Comparison of ENCODE assay signal across 23 mouse cellular contexts in genomic region chr3:96814342-96814741, GRCm38 (mm10). TPM values are rescaled to one million over a fixed set of nuclear protein-coding genes. Genes with fewer than 3 reads are reported as not detected.
DNase-seq lines count a peak whose midpoint lies in the region; ATAC-seq and TF ChIP-seq lines count a peak whose summit lies in the region.
"Had no signal": no experiment of that assay in that cellular context is flagged by ENCODE, and none has a peak within 500 bp of the region (broad histone marks: within the 10 kb centered on the region; RNA-seq: fewer than 3 reads in every experiment).

No protein-coding gene starts in this region.

- TF ChIP-seq CTCF in spleen, adult 2 months (IDR thresholded peaks at IDR 0.05; ENCODE audit: extremely low read depth, insufficient read depth, insufficient read length, insufficient replicate concordance), result no peak
- TF ChIP-seq CTCF in small intestine, adult 2 months (IDR thresholded peaks at IDR 0.05; ENCODE audit: extremely low read depth, insufficient read length, insufficient replicate concordance, low read depth, low read length), result no peak
- no peak for TF ChIP-seq CTCF in hindbrain, postnatal 0 days (IDR thresholded peaks at IDR 0.05; ENCODE audit: low read depth)

- DNase-seq in spleen, adult 2 months (ENCODE audit: low read depth in 1 of 2, low spot score in 2 of 2), result no peak
- no peak for DNase-seq in spleen, adult 12 weeks (ENCODE audit: low spot score)
- peak; percentile 66 to 75 for DNase-seq in thymus, postnatal 36 days
- no peak for DNase-seq in hindbrain, postnatal 0 days (ENCODE audit: low spot score)
- DNase-seq: cerebellum, adult 8-10 months; gastrocnemius, postnatal 25 days; heart, postnatal 14 days; layer of hippocampus, postnatal 36 days; right cerebral cortex, postnatal 14 days had no signal

- H3K4me3 ChIP-seq in spleen, adult 2 months (ENCODE audit: extremely low read depth, insufficient read depth, insufficient read length), result no peak overlapping the region
- peak overlapping the region; percentile 9; the same call in 1 of the 2 replicates for H3K4me3 ChIP-seq in small intestine, adult 2 months (ENCODE audit: low read depth, low read length)
- H3K4me3 ChIP-seq in intestine, embryonic 15.5 days (replicated peaks), result no peak overlapping the region
- H3K4me3 ChIP-seq in forebrain, embryonic 12.5 days (replicated peaks), result no peak overlapping the region
- H3K4me3 ChIP-seq in hindbrain, postnatal 0 days (ENCODE audit: low read length), result no peak overlapping the region
- H3K4me3 ChIP-seq: erythroblast, embryonic 14.5 days; hindbrain, embryonic 12.5 days; limb, embryonic 15.5 days; midbrain, embryonic 12.5 days had no signal

- H3K36me3 ChIP-seq in spleen, adult 2 months (ENCODE audit: control insufficient read depth, insufficient read depth, low read length), result no peaks in the 10 kb centered on the region
- no peaks in the 10 kb centered on the region for H3K36me3 ChIP-seq in small intestine, adult 2 months (ENCODE audit: control insufficient read depth, insufficient read depth, low read length)
- no peaks in the 10 kb centered on the region for H3K36me3 ChIP-seq in intestine, embryonic 15.5 days
- no peaks in the 10 kb centered on the region for H3K36me3 ChIP-seq in forebrain, embryonic 12.5 days (replicated peaks)
- H3K36me3 ChIP-seq in hindbrain, postnatal 0 days (ENCODE audit: insufficient read depth, low read length), result no peaks in the 10 kb centered on the region
- H3K36me3 ChIP-seq: hindbrain, embryonic 12.5 days; limb, embryonic 15.5 days; midbrain, embryonic 12.5 days had no signal

- H3K9me3 ChIP-seq in intestine, embryonic 15.5 days, result no peaks in the 10 kb centered on the region
- H3K9me3 ChIP-seq in forebrain, embryonic 12.5 days, result no peaks in the 10 kb centered on the region
- H3K9me3 ChIP-seq in hindbrain, postnatal 0 days (ENCODE audit: low read length), result no peaks in the 10 kb centered on the region
- H3K9me3 ChIP-seq: limb, embryonic 15.5 days; midbrain, embryonic 12.5 days had no signal

- no peaks in the 10 kb centered on the region for H3K27me3 ChIP-seq in spleen, adult 2 months (ENCODE audit: control insufficient read depth, insufficient read depth, low read length)
- no peaks in the 10 kb centered on the region for H3K27me3 ChIP-seq in small intestine, adult 2 months (ENCODE audit: control insufficient read depth, insufficient read depth, low read length)
- H3K27me3 ChIP-seq in intestine, embryonic 15.5 days (replicated peaks), result no peaks in the 10 kb centered on the region
- H3K27me3 ChIP-seq in forebrain, embryonic 12.5 days, result no peaks in the 10 kb centered on the region
- H3K27me3 ChIP-seq in hindbrain, postnatal 0 days (ENCODE audit: insufficient read depth, low read length), result no peaks in the 10 kb centered on the region
- H3K27me3 ChIP-seq: hindbrain, embryonic 12.5 days had no signal

- TF ChIP-seq POLR2A in spleen, adult 2 months (IDR thresholded peaks at IDR 0.05; ENCODE audit: low read depth, low read length), result no peak
- TF ChIP-seq POLR2A in small intestine, adult 2 months (IDR thresholded peaks at IDR 0.05; ENCODE audit: low read depth, low read length), result no peak

- 0 out of 2 replicates have a peak overlapping the region, but pooled peaks have one; percentile 19 for H3K27ac ChIP-seq in spleen, adult 2 months (ENCODE audit: insufficient read depth, low read length)
- H3K27ac ChIP-seq in small intestine, adult 2 months (ENCODE audit: insufficient read depth, low read depth, low read length), result peak overlapping the region; percentile 47; the same call in 1 of the 2 replicates
- H3K27ac ChIP-seq in intestine, embryonic 15.5 days, result no peak overlapping the region
- no peak overlapping the region for H3K27ac ChIP-seq in forebrain, embryonic 12.5 days
- H3K27ac ChIP-seq in hindbrain, postnatal 0 days, result no peak overlapping the region
- H3K27ac ChIP-seq: hindbrain, embryonic 12.5 days; limb, embryonic 15.5 days; midbrain, embryonic 12.5 days had no signal

- WGBS in spleen, adult 2 months, result 29% methylated on average over 6 of the region's 6 CpGs
- WGBS in small intestine, adult 2 months, result 77% methylated on average over 6 of the region's 6 CpGs
- 61% methylated on average over 6 of the region's 6 CpGs for WGBS in intestine, embryonic 15.5 days
- WGBS in forebrain, embryonic 12.5 days, result 65% methylated on average over 6 of the region's 6 CpGs
- 58% methylated on average over 6 of the region's 6 CpGs for WGBS in hindbrain, postnatal 0 days

- H3K4me2 ChIP-seq in intestine, embryonic 15.5 days (replicated peaks), result no peak overlapping the region
- no peak overlapping the region for H3K4me2 ChIP-seq in forebrain, embryonic 12.5 days
- no peak overlapping the region for H3K4me2 ChIP-seq in hindbrain, postnatal 0 days (ENCODE audit: low read depth, low read length)
- H3K4me2 ChIP-seq: hindbrain, embryonic 12.5 days; midbrain, embryonic 12.5 days had no signal

- ATAC-seq in activated CD4-positive, CD25-positive, alpha-beta regulatory T cell, adult 4 months, result peak; percentile 53
- ATAC-seq in intestine, embryonic 15.5 days, result no peak
- no peak for ATAC-seq in forebrain, embryonic 12.5 days (ENCODE audit: low FRiP score)
- ATAC-seq in hindbrain, postnatal 0 days, result no peak
- ATAC-seq: forebrain, embryonic 14.5 days had no signal

- no peak overlapping the region for H3K9ac ChIP-seq in intestine, embryonic 15.5 days
- H3K9ac ChIP-seq in forebrain, embryonic 12.5 days, result no peak overlapping the region
- no peak overlapping the region for H3K9ac ChIP-seq in hindbrain, postnatal 0 days (replicated peaks; ENCODE audit: low read length)
- H3K9ac ChIP-seq: hindbrain, embryonic 12.5 days; limb, embryonic 15.5 days; midbrain, embryonic 12.5 days had no signal

- H3K4me1 ChIP-seq in spleen, adult 2 months (ENCODE audit: control insufficient read depth, insufficient read depth, insufficient read length), result no peaks in the 10 kb centered on the region; the same call in 1 of the 2 replicates
- H3K4me1 ChIP-seq in small intestine, adult 2 months (ENCODE audit: control insufficient read depth, insufficient read depth, insufficient read length, low read length), result peaks cover 12% of the 10 kb centered on the region; the same call in 1 of the 2 replicates
- peaks cover 8% of the 10 kb centered on the region; the same call in 1 of the 2 replicates for H3K4me1 ChIP-seq in intestine, embryonic 15.5 days (replicated peaks)
- 0 out of 2 replicates have a peak, but pooled peaks cover 5% of the 10 kb centered on the region for H3K4me1 ChIP-seq in forebrain, embryonic 12.5 days
- H3K4me1 ChIP-seq in hindbrain, postnatal 0 days (ENCODE audit: insufficient read depth, low read length), result no peaks in the 10 kb centered on the region
- H3K4me1 ChIP-seq: hindbrain, embryonic 12.5 days; midbrain, embryonic 12.5 days had no signal

RNA-seq across cellular contexts. Expression of gene Pdzk1, which starts 14.7 kb away (rescaled TPM):
- 0.11 TPM in 1 of 2 replicates, not detected in the other for polyA plus RNA-seq in spleen, adult 2 months (2012; rRNA removed)
- polyA plus RNA-seq in activated CD4-positive, CD25-positive, alpha-beta regulatory T cell, adult 4 months (2017; shearing (Covaris generic)), result under 1 TPM in 1 of 2 experiments, not detected in 1; 0.89 TPM
- 11.4 and 58.3 TPM in 2 replicates for polyA plus RNA-seq in small intestine, adult 2 months (2012; rRNA removed)
- polyA plus RNA-seq in intestine, embryonic 15.5 days (2015; fragmentation: Nextera tagmentation; extraction: Ambion mirVana), result 16.0 and 19.9 TPM in 2 replicates
- not detected in 2 replicates for polyA plus RNA-seq in forebrain, embryonic 12.5 days (2016; fragmentation: Nextera tagmentation; extraction: Ambion mirVana)
- 0.05 TPM in 1 of 2 replicates, not detected in the other for total RNA-seq in hindbrain, postnatal 0 days (2014; rRNA removed)
- polyA plus RNA-seq in hindbrain, postnatal 0 days (2015; fragmentation: Nextera tagmentation; extraction: Ambion mirVana), result 0.24 TPM in 1 of 2 replicates, not detected in the other
- total RNA-seq: gastrocnemius, postnatal 25 days had no signal
- polyA plus RNA-seq: embryonic facial prominence, embryonic 11.5 days; erythroblast, embryonic 14.5 days; forebrain, embryonic 14.5 days; midbrain, embryonic 12.5 days; neural tube, embryonic 14.5 days had no signal

RNA-seq across cellular contexts. Expression of gene Cd160, which starts 14.8 kb away (rescaled TPM):
- polyA plus RNA-seq in spleen, adult 2 months (2012; rRNA removed), result 3.2 and 3.8 TPM in 2 replicates
- polyA plus RNA-seq in activated CD4-positive, CD25-positive, alpha-beta regulatory T cell, adult 4 months (2017; shearing (Covaris generic)), result 10 to 100 TPM; 26.1 to 55.0 TPM
- 2.4 and 3.4 TPM in 2 replicates for polyA plus RNA-seq in small intestine, adult 2 months (2012; rRNA removed)
- 1.1 and 1.4 TPM in 2 replicates for polyA plus RNA-seq in intestine, embryonic 15.5 days (2015; fragmentation: Nextera tagmentation; extraction: Ambion mirVana)
- 0.19 and 0.21 TPM in 2 replicates for polyA plus RNA-seq in forebrain, embryonic 12.5 days (2016; fragmentation: Nextera tagmentation; extraction: Ambion mirVana)
- not detected in 2 replicates for total RNA-seq in hindbrain, postnatal 0 days (2014; rRNA removed)
- 0.06 and 0.13 TPM in 2 replicates for polyA plus RNA-seq in hindbrain, postnatal 0 days (2015; fragmentation: Nextera tagmentation; extraction: Ambion mirVana)
- total RNA-seq: common myeloid progenitor, adult 5-6 weeks; gastrocnemius, postnatal 25 days; heart, postnatal 14 days; layer of hippocampus, postnatal 36 days; left cerebral cortex, postnatal 36 days had no signal
- polyA plus RNA-seq: embryonic facial prominence, embryonic 11.5 days; erythroblast, embryonic 14.5 days; testis, adult 2 months had no signal

Comparison
In these comparisons a context has a peak if more than half of its experiments do, and no peak if none do; other contexts are left out.
1. DNase-seq: peak in thymus, postnatal 36 days (2 of 2); none in spleen, adult 2 months (0 of 2), spleen, adult 12 weeks (single experiment) and hindbrain, postnatal 0 days (single experiment).
2. H3K27ac ChIP-seq: peak in spleen, adult 2 months (single experiment) and small intestine, adult 2 months (single experiment); none in intestine, embryonic 15.5 days (single experiment), forebrain, embryonic 12.5 days (single experiment) and hindbrain, postnatal 0 days (single experiment).